Mouse (Mus musculus) cerebellum, adult 2 months (tissue): Measurements from ENCODE around the gene Pth1r.

Experiments
- CTCF ChIP-seq: fragments of 200-500 bp; IDR thresholded peaks from 2 replicates; pipeline ENCODE4 v1.5.1; 2011; ENCODE audit warnings: low read depth, mild to moderate bottlenecking, control low read depth, low read length, moderate library complexity, borderline replicate concordance; ENCODE audit not compliant: insufficient read depth
- POLR2A ChIP-seq: fragments of 200-500 bp; IDR thresholded peaks from 2 replicates; pipeline ENCODE4 v1.6.1; 2011; ENCODE audit warnings: low read length, control low read depth, borderline replicate concordance; ENCODE audit not compliant: insufficient read depth

DNA sequence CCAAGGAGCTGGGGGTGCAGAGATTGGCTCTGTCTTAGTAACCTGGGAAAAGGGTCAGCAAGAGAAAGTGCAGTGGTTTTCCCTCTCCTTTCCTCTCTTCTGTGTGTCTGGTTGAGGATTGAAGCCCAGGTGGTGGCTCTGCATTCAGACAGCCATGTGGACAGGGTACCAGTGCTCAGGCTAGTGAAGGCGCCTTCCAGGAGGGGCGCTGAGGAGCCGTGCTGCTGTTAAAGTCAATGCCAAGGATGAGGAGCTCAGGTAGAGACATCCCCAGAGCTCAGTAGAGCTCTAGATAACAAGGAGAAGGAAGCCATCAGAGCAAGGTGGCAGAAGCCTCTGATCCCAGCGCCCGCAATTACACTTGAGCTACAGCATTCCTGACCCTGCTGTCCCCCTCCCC lies 59.9 kb downstream of the Pth1r start:
- peak; percentile 38; the same call in 1 of the 2 replicates for TF ChIP-seq CTCF
- no peak for TF ChIP-seq POLR2A
